Mouse (Mus musculus): ENCODE data around the gene Isy1. TPM values are rescaled to one million over a fixed set of nuclear protein-coding genes. Genes with fewer than 3 reads are reported as not detected.

Gene Isy1
- polyA plus RNA-seq, 1 experiment, result 36.4 TPM

- Histone ChIP-seq H3K4me1 (ENCODE audit: control insufficient read depth, insufficient read depth, low read length) (peaks cover 51% of the 10 kb centered on the region), H3K27me3 (ENCODE audit: control insufficient read depth, insufficient read depth, low read length) (no peaks in the 10 kb centered on the region), H3K27ac (ENCODE audit: insufficient read depth, low read length) (no peak overlapping the region), H3K4me3 (replicated peaks; ENCODE audit: insufficient read depth, low read depth, low read length) (no peak overlapping the region)
- DNase-seq, result no peak
- 96% methylated on average over 6 of the region's 6 CpGs for WGBS
- TF ChIP-seq CTCF (IDR thresholded peaks at IDR 0.05; ENCODE audit: borderline replicate concordance, insufficient read depth, low read depth, low read length) (no peak), POLR2A (IDR thresholded peaks at IDR 0.05; ENCODE audit: borderline replicate concordance, insufficient read depth, low read length) (no peak)
Measured at GRCm38 (mm10) chr6:87789791-87790190, 48.8 kb downstream of the Isy1 start.

GRCm38 (mm10) chr6:87788896-87789587 lies 49.6 kb downstream of the Isy1 start:
- Histone ChIP-seq H3K27ac (ENCODE audit: insufficient read depth, low read length) (no peak overlapping the region), H3K4me1 (ENCODE audit: control insufficient read depth, insufficient read depth, low read length) (peaks cover 44% of the 10 kb centered on the region), H3K27me3 (ENCODE audit: control insufficient read depth, insufficient read depth, low read length) (no peaks in the 10 kb centered on the region), H3K4me3 (replicated peaks; ENCODE audit: insufficient read depth, low read depth, low read length) (no peak overlapping the region)
- TF ChIP-seq CTCF (IDR thresholded peaks at IDR 0.05; ENCODE audit: borderline replicate concordance, insufficient read depth, low read depth, low read length) (no peak), POLR2A (IDR thresholded peaks at IDR 0.05; ENCODE audit: borderline replicate concordance, insufficient read depth, low read length) (no peak)
- DNase-seq, result peak in 1 of 2 experiments; percentile 29
- WGBS, result 48% methylated on average over 5 of the region's 5 CpGs

GRCm38 (mm10) chr6:87788266-87788895 lies 50.2 kb downstream of the Isy1 start:
- H3K27ac ChIP-seq (ENCODE audit: insufficient read depth, low read length), result no peak overlapping the region
- no peaks in the 10 kb centered on the region for H3K27me3 ChIP-seq (ENCODE audit: control insufficient read depth, insufficient read depth, low read length)
- H3K4me3 ChIP-seq (replicated peaks; ENCODE audit: insufficient read depth, low read depth, low read length), result no peak overlapping the region
- H3K4me1 ChIP-seq (ENCODE audit: control insufficient read depth, insufficient read depth, low read length), result peaks cover 40% of the 10 kb centered on the region
- 96% methylated on average over 9 of the region's 9 CpGs for WGBS
- no peak for DNase-seq
- no peak for TF ChIP-seq POLR2A (IDR thresholded peaks at IDR 0.05; ENCODE audit: borderline replicate concordance, insufficient read depth, low read length)
- TF ChIP-seq CTCF (IDR thresholded peaks at IDR 0.05; ENCODE audit: borderline replicate concordance, insufficient read depth, low read depth, low read length), result no peak

GRCm38 (mm10) chr6:87787108-87787890 lies 51.3 kb downstream of the Isy1 start:
- Histone ChIP-seq H3K27me3 (ENCODE audit: control insufficient read depth, insufficient read depth, low read length) (no peaks in the 10 kb centered on the region), H3K27ac (ENCODE audit: insufficient read depth, low read length) (no peak overlapping the region), H3K4me3 (replicated peaks; ENCODE audit: insufficient read depth, low read depth, low read length) (no peak overlapping the region), H3K4me1 (ENCODE audit: control insufficient read depth, insufficient read depth, low read length) (peaks cover 30% of the 10 kb centered on the region)
- DNase-seq, result no peak
- no peak for TF ChIP-seq CTCF (IDR thresholded peaks at IDR 0.05; ENCODE audit: borderline replicate concordance, insufficient read depth, low read depth, low read length)
- no peak for TF ChIP-seq POLR2A (IDR thresholded peaks at IDR 0.05; ENCODE audit: borderline replicate concordance, insufficient read depth, low read length)
- WGBS, result 61% methylated on average over 6 of the region's 6 CpGs

GRCm38 (mm10) chr6:87786621-87787020 lies 52.0 kb downstream of the Isy1 start:
- DNase-seq, result no peak
- 85% methylated on average over 5 of the region's 5 CpGs for WGBS
- no peak overlapping the region for H3K27ac ChIP-seq (ENCODE audit: insufficient read depth, low read length)
- TF ChIP-seq CTCF (IDR thresholded peaks at IDR 0.05; ENCODE audit: borderline replicate concordance, insufficient read depth, low read depth, low read length), result no peak
- no peak for TF ChIP-seq POLR2A (IDR thresholded peaks at IDR 0.05; ENCODE audit: borderline replicate concordance, insufficient read depth, low read length)
- H3K27me3 ChIP-seq (ENCODE audit: control insufficient read depth, insufficient read depth, low read length), result no peaks in the 10 kb centered on the region
- peaks cover 25% of the 10 kb centered on the region for H3K4me1 ChIP-seq (ENCODE audit: control insufficient read depth, insufficient read depth, low read length)
- H3K4me3 ChIP-seq (replicated peaks; ENCODE audit: insufficient read depth, low read depth, low read length), result no peak overlapping the region

GRCm38 (mm10) chr6:87784033-87784432 lies 54.6 kb downstream of the Isy1 start:
- Histone ChIP-seq H3K27ac (ENCODE audit: insufficient read depth, low read length) (no peak overlapping the region), H3K27me3 (ENCODE audit: control insufficient read depth, insufficient read depth, low read length) (no peaks in the 10 kb centered on the region), H3K4me1 (ENCODE audit: control insufficient read depth, insufficient read depth, low read length) (peaks cover 13% of the 10 kb centered on the region), H3K4me3 (replicated peaks; ENCODE audit: insufficient read depth, low read depth, low read length) (no peak overlapping the region)
- 76% methylated on average over 8 of the region's 8 CpGs for WGBS
- TF ChIP-seq POLR2A (IDR thresholded peaks at IDR 0.05; ENCODE audit: borderline replicate concordance, insufficient read depth, low read length) (no peak), CTCF (IDR thresholded peaks at IDR 0.05; ENCODE audit: borderline replicate concordance, insufficient read depth, low read depth, low read length) (no peak)
- no peak for DNase-seq

- no peak for TF ChIP-seq POLR2A (IDR thresholded peaks at IDR 0.05; ENCODE audit: borderline replicate concordance, insufficient read depth, low read length)
- TF ChIP-seq CTCF (IDR thresholded peaks at IDR 0.05; ENCODE audit: borderline replicate concordance, insufficient read depth, low read depth, low read length), result no peak
- H3K27ac ChIP-seq (ENCODE audit: insufficient read depth, low read length), result no peak overlapping the region
Measured at GRCm38 (mm10) chr6:87780546-87781301, 57.9 kb downstream of the Isy1 start.

More at GRCm38 (mm10) chr6:87780546-87781301, 57.9 kb downstream of the Isy1 start:
- 73% methylated on average over 10 of the region's 10 CpGs for WGBS
- Histone ChIP-seq H3K4me1 (ENCODE audit: control insufficient read depth, insufficient read depth, low read length) (no peaks in the 10 kb centered on the region), H3K4me3 (replicated peaks; ENCODE audit: insufficient read depth, low read depth, low read length) (no peak overlapping the region), H3K27me3 (ENCODE audit: control insufficient read depth, insufficient read depth, low read length) (no peaks in the 10 kb centered on the region)
- no peak for DNase-seq
